Mouse (Mus musculus) cerebellum, adult 2 months (tissue): ENCODE results near the gene Nup205.
A peak's percentile ranks its signal among the peaks of the same experiment; 100 is the strongest.

Experiments used
- CTCF ChIP-seq: fragments of 200-500 bp; IDR thresholded peaks from 2 replicates; pipeline ENCODE4 v1.5.1; 2011; ENCODE audit warnings: low read depth, mild to moderate bottlenecking, control low read depth, low read length, moderate library complexity, borderline replicate concordance; ENCODE audit not compliant: insufficient read depth
- POLR2A ChIP-seq: fragments of 200-500 bp; IDR thresholded peaks from 2 replicates; pipeline ENCODE4 v1.6.1; 2011; ENCODE audit warnings: low read length, control low read depth, borderline replicate concordance; ENCODE audit not compliant: insufficient read depth

DNA sequence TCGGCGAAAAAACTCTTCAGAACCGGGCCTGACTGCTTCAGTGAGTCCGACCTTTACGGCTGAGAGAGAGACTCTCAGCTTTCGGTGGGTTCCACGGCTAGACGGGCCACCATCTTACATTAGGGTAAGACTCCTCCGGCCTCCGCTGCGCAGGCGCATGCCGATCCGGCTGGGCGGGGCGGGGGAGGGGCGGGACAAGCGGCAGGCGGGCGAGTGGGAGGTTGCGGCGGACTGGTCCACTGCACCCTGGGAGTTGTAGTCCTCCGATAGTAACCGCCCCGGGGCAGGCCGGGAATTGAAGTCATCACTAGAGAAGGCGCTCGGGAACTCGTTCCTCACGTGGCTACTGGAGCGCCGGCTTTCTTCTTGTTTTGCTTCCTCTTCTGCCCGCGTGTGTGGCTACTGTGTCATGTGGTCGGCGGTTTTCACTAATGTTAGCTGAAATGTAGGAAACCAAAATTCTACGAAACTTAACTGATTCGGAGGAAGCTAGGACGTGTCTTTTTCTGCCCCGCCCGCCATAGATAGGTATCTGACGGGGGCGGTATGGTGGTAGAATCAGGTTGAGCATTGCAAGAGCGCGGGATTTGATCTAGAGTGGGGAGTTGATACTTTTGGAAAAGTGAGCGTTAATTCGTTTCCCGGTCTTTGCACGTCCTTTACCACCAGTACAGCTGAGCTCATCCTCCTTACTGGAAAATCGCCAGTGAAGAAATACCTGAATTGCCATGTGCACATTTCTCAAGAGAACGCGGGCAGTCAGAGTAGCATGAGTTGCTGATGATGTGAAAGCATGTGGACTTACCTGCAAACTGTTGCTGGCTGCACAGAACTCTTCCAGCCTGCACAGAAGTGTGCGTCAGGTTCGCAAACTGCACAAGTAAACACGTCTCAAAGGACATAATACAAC, 43.4 kb upstream of the Nup205 start, which contains the start of gene Cnot4:
- TF ChIP-seq POLR2A (peak; percentile 87; the same call in 1 of the 2 replicates), CTCF (no peak)
